10 mouse cellular contexts compared by ENCODE assay signal in genomic region chr7:25706578-25707170, GRCm38 (mm10). TPM values are rescaled to one million over a fixed set of nuclear protein-coding genes. Genes with fewer than 3 reads are reported as not detected.
DNase-seq lines count a peak whose midpoint lies in the region; ATAC-seq and TF ChIP-seq lines count a peak whose summit lies in the region.
"Had no signal": no experiment of that assay in that cellular context is flagged by ENCODE, and none has a peak within 500 bp of the region (broad histone marks: within the 10 kb centered on the region; RNA-seq: fewer than 3 reads in every experiment).

No protein-coding gene starts in this region.

- H3K79me2 ChIP-seq in CH12.LX (replicated peaks; ENCODE audit: control insufficient read depth, extremely low read depth, insufficient read depth, poor library complexity, severe bottlenecking): no peaks in the 10 kb centered on the region

- H3K27me3 ChIP-seq in intestine, embryonic 14.5 days (replicated peaks; ENCODE audit: control insufficient read depth, insufficient read depth, low read length): no peaks in the 10 kb centered on the region
- no peaks in the 10 kb centered on the region for H3K27me3 ChIP-seq in intestine, postnatal 0 days (replicated peaks; ENCODE audit: control insufficient read depth, insufficient read depth, low read length)
- H3K27me3 ChIP-seq in CH12.LX (replicated peaks): no peaks in the 10 kb centered on the region
- no peaks in the 10 kb centered on the region for H3K27me3 ChIP-seq in midbrain, embryonic 14.5 days (ENCODE audit: control insufficient read depth, insufficient read depth, low read length)

- peak overlapping the region; percentile 55; the same call in 1 of the 2 replicates for H3K27ac ChIP-seq in intestine, embryonic 14.5 days (ENCODE audit: low read depth)
- no peak overlapping the region for H3K27ac ChIP-seq in intestine, postnatal 0 days (ENCODE audit: low read depth, low read length)
- 0 out of 2 replicates have a peak overlapping the region, but pooled peaks have one; percentile 5 for H3K27ac ChIP-seq in CH12.LX (ENCODE audit: insufficient read depth, low read depth)
- no peak overlapping the region for H3K27ac ChIP-seq in midbrain, embryonic 14.5 days (replicated peaks; ENCODE audit: low read depth, low read length)

- dilution Hi-C loops in CH12.LX (cut with MboI; ENCODE audit: extremely low pct_ligation_motif_present, extremely low pct_unique_long_range_greater_than_20kb, low sequenced_read_pairs): no loop called here

- no peak for TF ChIP-seq POLR2A in CH12.LX (IDR thresholded peaks at IDR 0.05; ENCODE audit: low read depth, low read length)

- no peak for TF ChIP-seq RAD21 in CH12.LX (IDR thresholded peaks at IDR 0.05; ENCODE audit: low read depth, low read length)

- H3K4me2 ChIP-seq in intestine, embryonic 14.5 days (ENCODE audit: low read length): no peak overlapping the region
- H3K4me2 ChIP-seq in intestine, postnatal 0 days (replicated peaks; ENCODE audit: low read depth): no peak overlapping the region
- no peak overlapping the region for H3K4me2 ChIP-seq in CH12.LX (ENCODE audit: insufficient read depth, low read depth, poor library complexity, severe bottlenecking)
- H3K4me2 ChIP-seq in midbrain, embryonic 14.5 days (ENCODE audit: low read length): no peak overlapping the region

- H3K9me3 ChIP-seq in intestine, embryonic 14.5 days (ENCODE audit: control insufficient read depth, low read length): peaks cover 5% of the 10 kb centered on the region
- no peaks in the 10 kb centered on the region for H3K9me3 ChIP-seq in intestine, postnatal 0 days (ENCODE audit: control insufficient read depth)
- H3K9me3 ChIP-seq in CH12.LX (replicated peaks; ENCODE audit: low read length): peaks cover 8% of the 10 kb centered on the region
- H3K9me3 ChIP-seq in midbrain, embryonic 14.5 days (ENCODE audit: control insufficient read depth, low read length): 0 out of 2 replicates have a peak, but pooled peaks cover 2% of the 10 kb centered on the region

- no peak for ATAC-seq in intestine, embryonic 14.5 days (replicated peaks; ENCODE audit: low FRiP score, low TSS enrichment, low read depth)
- no peak for ATAC-seq in intestine, postnatal 0 days
- ATAC-seq in granulocyte monocyte progenitor cell, adult 5-6 weeks (replicated peaks; ENCODE audit: poor library complexity, severe bottlenecking): peak; percentile 62
- no peak for ATAC-seq in midbrain, embryonic 14.5 days (ENCODE audit: low FRiP score, low TSS enrichment)

- no peak for TF ChIP-seq CTCF in intestine, postnatal 0 days (IDR thresholded peaks at IDR 0.05; ENCODE audit: low read depth)
- TF ChIP-seq CTCF in CH12.LX (conservative IDR thresholded peaks at IDR 0.05 in 1 of 2, IDR thresholded peaks at IDR 0.05 in 1 of 2; ENCODE audit: low read depth in 2 of 2, low read length in 2 of 2): no peak

- H3K4me3 ChIP-seq in intestine, embryonic 14.5 days (ENCODE audit: low read depth, low read length): no peak overlapping the region
- no peak overlapping the region for H3K4me3 ChIP-seq in intestine, postnatal 0 days (ENCODE audit: low read depth, low read length)
- H3K4me3 ChIP-seq in CH12.LX (replicated peaks in 1 of 3; ENCODE audit: low read depth in 2 of 3, low read length in 2 of 3, poor library complexity in 1 of 3): no peak overlapping the region
- no peak overlapping the region for H3K4me3 ChIP-seq in midbrain, embryonic 14.5 days (replicated peaks; ENCODE audit: low read depth, low read length)

- no peaks in the 10 kb centered on the region for H3K36me3 ChIP-seq in intestine, embryonic 14.5 days (ENCODE audit: control insufficient read depth, insufficient read depth, low read length)
- H3K36me3 ChIP-seq in intestine, postnatal 0 days (ENCODE audit: control insufficient read depth, insufficient read depth): no peaks in the 10 kb centered on the region
- peaks cover 44 to 81% of the 10 kb centered on the region in 2 experiments for H3K36me3 ChIP-seq in CH12.LX (replicated peaks in 1 of 2; ENCODE audit: control insufficient read depth in 1 of 2, insufficient read depth in 1 of 2, low read length in 1 of 2)
- no peaks in the 10 kb centered on the region for H3K36me3 ChIP-seq in midbrain, embryonic 14.5 days (ENCODE audit: control insufficient read depth, insufficient read depth, low read length)

- no peak overlapping the region for H3K9ac ChIP-seq in intestine, embryonic 14.5 days (ENCODE audit: low read length)
- no peak overlapping the region for H3K9ac ChIP-seq in intestine, postnatal 0 days (ENCODE audit: low read depth, low read length)
- no peak overlapping the region for H3K9ac ChIP-seq in CH12.LX (ENCODE audit: insufficient read depth, low read depth)
- no peak overlapping the region for H3K9ac ChIP-seq in midbrain, embryonic 14.5 days (replicated peaks; ENCODE audit: low read length)

- WGBS in intestine, embryonic 14.5 days: 34% methylated on average over 7 of the region's 7 CpGs
- WGBS in intestine, postnatal 0 days: 46% methylated on average over 7 of the region's 7 CpGs
- 66% methylated on average over 7 of the region's 7 CpGs for WGBS in midbrain, embryonic 14.5 days

- peaks cover 45% of the 10 kb centered on the region for H3K4me1 ChIP-seq in intestine, embryonic 14.5 days (replicated peaks; ENCODE audit: control insufficient read depth, insufficient read depth, low read length)
- peaks cover 6% of the 10 kb centered on the region; the same call in 1 of the 2 replicates for H3K4me1 ChIP-seq in intestine, postnatal 0 days (replicated peaks; ENCODE audit: control insufficient read depth, insufficient read depth, low read length)
- peaks cover 32 to 67% of the 10 kb centered on the region in 2 experiments for H3K4me1 ChIP-seq in CH12.LX (ENCODE audit: control insufficient read depth in 1 of 2, insufficient read depth in 2 of 2)
- peaks cover 17% of the 10 kb centered on the region for H3K4me1 ChIP-seq in midbrain, embryonic 14.5 days (ENCODE audit: control insufficient read depth, insufficient read depth, low read length)

- in situ Hi-C loops in CH12.LX (cut with MboI; ENCODE audit: low pct_ligation_motif_present, low pct_unique_long_range_greater_than_20kb, low sequenced_read_pairs): no loop called here

- no peak for DNase-seq in intestine, embryonic 14.5 days (ENCODE audit: low spot score)
- peak; percentile 48 for DNase-seq in CH12.LX (ENCODE audit: extremely low read depth)
- peak; percentile 49 for DNase-seq in lung, postnatal 25 days (ENCODE audit: low spot score)
- no peak for DNase-seq in right cerebral cortex, adult 18-20 months
- no peak for DNase-seq in right cerebral cortex, postnatal 4 days
- DNase-seq in midbrain, embryonic 14.5 days: no peak
- DNase-seq: adrenal gland, adult 8-10 months had no signal

- peak; percentile 76 for TF ChIP-seq EP300 in CH12.LX (IDR thresholded peaks at IDR 0.05; ENCODE audit: low read length)

RNA-seq across cellular contexts. Expression of gene Ccdc97, which starts 12.2 kb away (rescaled TPM):
- 27.0 and 27.4 TPM in 2 replicates for polyA plus RNA-seq in intestine, embryonic 14.5 days (2014; fragmentation: Nextera tagmentation; extraction: Ambion mirVana)
- 15.9 and 16.5 TPM in 2 replicates for polyA plus RNA-seq in intestine, postnatal 0 days (2015; fragmentation: Nextera tagmentation; extraction: Ambion mirVana)
- total RNA-seq in CH12.LX (2012; rRNA removed) (14.1 and 14.4 TPM in 2 replicates), CH12.LX (2014; rRNA removed) (4.5 and 5.7 TPM in 2 replicates)
- polyA plus RNA-seq in CH12.LX (2012; ENCODE audit: insufficient read length, low read depth): 38.8 and 44.8 TPM in 2 replicates
- total RNA-seq in granulocyte monocyte progenitor cell, adult 5-6 weeks (2014; fragmentation: Nextera tagmentation): 35.6 and 51.7 TPM in 2 replicates
- total RNA-seq in granulocyte monocyte progenitor cell, adult 5-6 weeks (2017): 8.9 and 14.8 TPM in 2 replicates
- 38.3 and 47.7 TPM in 2 replicates for polyA plus RNA-seq in midbrain, embryonic 14.5 days (2014; fragmentation: Nextera tagmentation; extraction: Ambion mirVana)

RNA-seq across cellular contexts. Expression of gene Tgfb1, which starts 19.9 kb away (rescaled TPM):
- polyA plus RNA-seq in intestine, embryonic 14.5 days (2014; fragmentation: Nextera tagmentation; extraction: Ambion mirVana): 2.4 and 3.2 TPM in 2 replicates
- polyA plus RNA-seq in intestine, postnatal 0 days (2015; fragmentation: Nextera tagmentation; extraction: Ambion mirVana): 1.7 and 2.2 TPM in 2 replicates
- total RNA-seq in CH12.LX (2012; rRNA removed) (25.9 and 28.8 TPM in 2 replicates), CH12.LX (2014; rRNA removed) (8.7 and 9.2 TPM in 2 replicates)
- 104 and 109 TPM in 2 replicates for polyA plus RNA-seq in CH12.LX (2012; ENCODE audit: insufficient read length, low read depth)
- 261 and 291 TPM in 2 replicates for total RNA-seq in granulocyte monocyte progenitor cell, adult 5-6 weeks (2014; fragmentation: Nextera tagmentation)
- total RNA-seq in granulocyte monocyte progenitor cell, adult 5-6 weeks (2017): 26.4 and 34.3 TPM in 2 replicates
- 0.67 and 1.1 TPM in 2 replicates for polyA plus RNA-seq in midbrain, embryonic 14.5 days (2014; fragmentation: Nextera tagmentation; extraction: Ambion mirVana)

RNA-seq across cellular contexts. Expression of gene B9d2, which starts 26.1 kb away (rescaled TPM):
- 27.2 and 32.0 TPM in 2 replicates for polyA plus RNA-seq in intestine, embryonic 14.5 days (2014; fragmentation: Nextera tagmentation; extraction: Ambion mirVana)
- polyA plus RNA-seq in intestine, postnatal 0 days (2015; fragmentation: Nextera tagmentation; extraction: Ambion mirVana): 12.4 and 12.6 TPM in 2 replicates
- 13.1 and 15.8 TPM in 2 replicates for total RNA-seq in CH12.LX (2012; rRNA removed)
- 9.3 and 10.0 TPM in 2 replicates for total RNA-seq in CH12.LX (2014; rRNA removed)
- 21.2 and 23.8 TPM in 2 replicates for polyA plus RNA-seq in CH12.LX (2012; ENCODE audit: insufficient read length, low read depth)
- 49.7 and 53.8 TPM in 2 replicates for total RNA-seq in granulocyte monocyte progenitor cell, adult 5-6 weeks (2014; fragmentation: Nextera tagmentation)
- 31.0 and 49.9 TPM in 2 replicates for total RNA-seq in granulocyte monocyte progenitor cell, adult 5-6 weeks (2017)
- polyA plus RNA-seq in midbrain, embryonic 14.5 days (2014; fragmentation: Nextera tagmentation; extraction: Ambion mirVana): 44.3 and 47.9 TPM in 2 replicates

RNA-seq across cellular contexts. Expression of gene Tmem91, which starts 31.7 kb away (rescaled TPM):
- polyA plus RNA-seq in intestine, embryonic 14.5 days (2014; fragmentation: Nextera tagmentation; extraction: Ambion mirVana): 2.2 and 2.6 TPM in 2 replicates
- 0.61 and 1.3 TPM in 2 replicates for polyA plus RNA-seq in intestine, postnatal 0 days (2015; fragmentation: Nextera tagmentation; extraction: Ambion mirVana)
- 0.17 and 0.55 TPM in 2 replicates for total RNA-seq in CH12.LX (2012; rRNA removed)
- total RNA-seq in CH12.LX (2014; rRNA removed): not detected in 2 replicates
- polyA plus RNA-seq in CH12.LX (2012; ENCODE audit: insufficient read length, low read depth): 1.3 and 1.9 TPM in 2 replicates
- 0.75 and 1.5 TPM in 2 replicates for total RNA-seq in granulocyte monocyte progenitor cell, adult 5-6 weeks (2014; fragmentation: Nextera tagmentation)
- not detected in 2 replicates for total RNA-seq in granulocyte monocyte progenitor cell, adult 5-6 weeks (2017)
- 32.8 and 46.5 TPM in 2 replicates for polyA plus RNA-seq in midbrain, embryonic 14.5 days (2014; fragmentation: Nextera tagmentation; extraction: Ambion mirVana)
- total RNA-seq: heart, postnatal 10 days had no signal

RNA-seq across cellular contexts. Expression of gene Exosc5, which starts 47.7 kb away (rescaled TPM):
- 93.8 and 98.4 TPM in 2 replicates for polyA plus RNA-seq in intestine, embryonic 14.5 days (2014; fragmentation: Nextera tagmentation; extraction: Ambion mirVana)
- polyA plus RNA-seq in intestine, postnatal 0 days (2015; fragmentation: Nextera tagmentation; extraction: Ambion mirVana): 50.4 and 52.7 TPM in 2 replicates
- 105 and 116 TPM in 2 replicates for total RNA-seq in CH12.LX (2012; rRNA removed)
- total RNA-seq in CH12.LX (2014; rRNA removed): 114 and 123 TPM in 2 replicates
- polyA plus RNA-seq in CH12.LX (2012; ENCODE audit: insufficient read length, low read depth): 102 and 125 TPM in 2 replicates
- 84.1 and 154 TPM in 2 replicates for total RNA-seq in granulocyte monocyte progenitor cell, adult 5-6 weeks (2014; fragmentation: Nextera tagmentation)
- total RNA-seq in granulocyte monocyte progenitor cell, adult 5-6 weeks (2017): 73.1 and 81.3 TPM in 2 replicates
- 38.3 and 41.3 TPM in 2 replicates for polyA plus RNA-seq in midbrain, embryonic 14.5 days (2014; fragmentation: Nextera tagmentation; extraction: Ambion mirVana)

Comparison
In these comparisons a context has a peak if more than half of its experiments do, and no peak if none do; other contexts are left out.
1. H3K27ac ChIP-seq: peak in intestine, embryonic 14.5 days (single experiment) and CH12.LX (single experiment); none in intestine, postnatal 0 days (single experiment) and midbrain, embryonic 14.5 days (single experiment).
2. DNase-seq: peak in CH12.LX (single experiment) and lung, postnatal 25 days (single experiment); none in intestine, embryonic 14.5 days (single experiment), right cerebral cortex, adult 18-20 months (single experiment), right cerebral cortex, postnatal 4 days (single experiment) and midbrain, embryonic 14.5 days (single experiment).
3. RNA of gene Tgfb1, which starts 19.9 kb away (polyA plus RNA-seq): 104 to 109 TPM in CH12.LX; 2.4 to 3.2 TPM in intestine, embryonic 14.5 days, 1.7 to 2.2 TPM in intestine, postnatal 0 days and 0.67 to 1.1 TPM in midbrain, embryonic 14.5 days; every median in the first group is over 10 times any median in the second.